Mouse (Mus musculus) liver, embryonic 16.5 days (tissue): ENCODE data around the gene Magi1. TPM values are rescaled to one million over a fixed set of nuclear protein-coding genes. Genes with fewer than 3 reads are reported as not detected.
A peak's percentile ranks its signal among the peaks of the same experiment; 100 is the strongest.

ENCODE experiments used
- ATAC-seq: fragments of 200-750 bp; cut with Nextera tagmentation; 2 replicates; pipeline ENCODE4 v1.8.0; 2017; ENCODE audit warnings: low read depth, mild to moderate bottlenecking, moderate number of reproducible peaks, moderate library complexity
- H3K27ac ChIP-seq: fragments of 300-500 bp; sonication (generic); 2 replicates; pipeline ENCODE4 v1.5.1; 2014; ENCODE audit warnings: mild to moderate bottlenecking, low read length
- H3K27me3 ChIP-seq: fragments of 300-500 bp; sonication (generic); 2 replicates; pipeline ENCODE4 v1.6.1; 2014; ENCODE audit warnings: low read depth, low read length, mixed read lengths; ENCODE audit not compliant: control insufficient read depth, insufficient read depth
- H3K36me3 ChIP-seq: fragments of 300-500 bp; sonication (generic); 2 replicates; pipeline ENCODE4 v1.6.1; 2014; ENCODE audit warnings: mild to moderate bottlenecking; ENCODE audit not compliant: control insufficient read depth, insufficient read depth
- H3K4me1 ChIP-seq: fragments of 300-500 bp; sonication (generic); 2 replicates; pipeline ENCODE4 v1.6.1; 2014; ENCODE audit warnings: low read depth, low read length, mixed read lengths; ENCODE audit not compliant: control insufficient read depth
- H3K4me2 ChIP-seq: fragments of 300-500 bp; sonication (generic); 2 replicates; pipeline ENCODE4 v1.6.1; 2014; ENCODE audit warnings: low read depth, low read length, mixed read lengths
- H3K4me3 ChIP-seq: fragments of 300-500 bp; sonication (generic); 2 replicates; pipeline ENCODE4 v1.5.1; 2014; ENCODE audit warnings: low read depth, mild to moderate bottlenecking, low read length
- H3K9ac ChIP-seq: fragments of 300-500 bp; sonication (generic); 2 replicates; pipeline ENCODE4 v1.6.1; 2014; ENCODE audit warnings: low read depth, low read length
- H3K9me3 ChIP-seq: fragments of 300-500 bp; sonication (generic); replicated peaks from 2 replicates; pipeline ENCODE4 v1.6.1; 2016; ENCODE audit warnings: low read length; ENCODE audit not compliant: control insufficient read depth
- WGBS: fragments of 180-500 bp; shearing (Covaris S2); extraction: QIAGEN DNeasy Blood & Tissue Kit; methylation state at CpG from one replicate; pipeline ENCODE4 v1.1.7; 2014; ENCODE audit not compliant: insufficient replicate concordance; 5-methylcytosine and 5-hydroxymethylcytosine counted together
- polyA plus RNA-seq: library from polyadenylated mRNA; unstranded; fragments of >200 nt; fragmentation: Nextera tagmentation; extraction: Ambion mirVana; gene quantifications from 2 replicates; pipeline ENCODE4 v1.2.1, GENCODE M21; 2015

Gene Magi1
- polyA plus RNA-seq, 1 experiment from 2014 or later = 1.3 TPM

DNA sequence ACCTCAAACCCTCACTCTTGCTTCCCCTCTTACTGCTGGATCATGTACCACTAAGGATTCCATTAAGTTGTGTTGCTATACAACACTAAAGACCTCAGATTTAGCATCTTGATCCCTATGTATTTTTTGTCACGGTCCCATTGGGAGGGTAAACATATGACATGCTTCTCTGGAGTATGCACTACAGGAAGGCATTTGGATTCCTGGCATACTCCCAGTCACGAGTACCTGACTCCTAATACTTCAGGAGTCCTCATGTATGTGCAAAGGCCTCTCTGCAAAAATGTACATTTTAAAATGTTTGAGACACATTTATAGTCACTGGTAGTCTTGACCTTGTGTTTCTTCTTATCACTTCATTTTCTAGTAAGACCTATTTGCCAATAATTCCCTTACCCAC is 2.8 kb upstream of the Magi1 start:
- ATAC-seq = no peak
- H3K4me2 ChIP-seq = no peak overlapping the region
- H3K9me3 ChIP-seq = no peaks in the 10 kb centered on the region
- H3K4me1 ChIP-seq = no peaks in the 10 kb centered on the region
- H3K27me3 ChIP-seq = peaks cover 36% of the 10 kb centered on the region
- no peak overlapping the region for H3K9ac ChIP-seq
- H3K27ac ChIP-seq = no peak overlapping the region
- WGBS = 53% methylated on average over 2 of the region's 2 CpGs
- no peaks in the 10 kb centered on the region for H3K36me3 ChIP-seq
- no peak overlapping the region for H3K4me3 ChIP-seq

DNA sequence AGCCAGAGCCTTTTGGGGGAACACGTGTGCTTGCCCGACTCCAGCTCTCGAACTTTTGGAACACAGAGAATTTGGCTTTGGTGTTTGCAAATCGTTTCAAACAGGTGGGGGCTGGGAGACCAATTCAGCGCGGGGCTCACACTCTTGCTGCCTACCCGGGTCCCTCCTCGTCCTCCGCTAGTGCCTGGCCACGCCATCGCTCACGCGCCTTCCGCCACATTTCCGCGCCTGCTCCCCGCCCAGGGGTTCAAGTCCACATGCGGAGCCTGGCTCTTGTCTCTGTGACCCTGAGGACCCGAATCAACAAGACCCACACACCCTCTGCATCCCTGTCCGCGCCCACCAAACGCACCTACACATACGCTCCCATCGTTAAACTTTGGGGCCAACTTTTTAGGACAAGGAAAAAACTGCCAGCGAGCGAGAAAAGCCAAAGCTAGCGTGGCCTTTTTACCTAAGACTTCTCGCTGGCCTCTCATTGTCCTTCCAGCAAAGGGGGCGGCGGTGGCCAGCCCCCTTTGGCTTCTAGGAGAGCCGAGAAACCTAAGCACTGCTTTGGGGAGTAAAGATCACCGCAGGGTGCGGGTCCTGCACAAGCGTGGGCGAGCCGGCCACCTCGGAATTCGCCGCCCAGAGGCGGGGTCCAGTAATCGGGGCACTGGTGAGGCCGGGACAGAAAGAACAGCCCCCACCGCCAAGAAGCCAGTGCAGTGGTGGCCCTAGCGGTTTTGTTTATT is 540 bp upstream of the Magi1 start:
- H3K4me1 ChIP-seq = no peaks in the 10 kb centered on the region
- H3K27ac ChIP-seq = peak overlapping the region; percentile 71
- H3K4me2 ChIP-seq = peak overlapping the region; percentile 73
- H3K36me3 ChIP-seq = no peaks in the 10 kb centered on the region
- peak overlapping the region; percentile 69 for H3K4me3 ChIP-seq
- H3K9me3 ChIP-seq = no peaks in the 10 kb centered on the region
- H3K9ac ChIP-seq = peak overlapping the region; percentile 43; the same call in 1 of the 2 replicates
- under 1% methylated on average over 44 of the region's 44 CpGs for WGBS
- peaks cover 42% of the 10 kb centered on the region for H3K27me3 ChIP-seq
- peak; percentile 56 for ATAC-seq

DNA sequence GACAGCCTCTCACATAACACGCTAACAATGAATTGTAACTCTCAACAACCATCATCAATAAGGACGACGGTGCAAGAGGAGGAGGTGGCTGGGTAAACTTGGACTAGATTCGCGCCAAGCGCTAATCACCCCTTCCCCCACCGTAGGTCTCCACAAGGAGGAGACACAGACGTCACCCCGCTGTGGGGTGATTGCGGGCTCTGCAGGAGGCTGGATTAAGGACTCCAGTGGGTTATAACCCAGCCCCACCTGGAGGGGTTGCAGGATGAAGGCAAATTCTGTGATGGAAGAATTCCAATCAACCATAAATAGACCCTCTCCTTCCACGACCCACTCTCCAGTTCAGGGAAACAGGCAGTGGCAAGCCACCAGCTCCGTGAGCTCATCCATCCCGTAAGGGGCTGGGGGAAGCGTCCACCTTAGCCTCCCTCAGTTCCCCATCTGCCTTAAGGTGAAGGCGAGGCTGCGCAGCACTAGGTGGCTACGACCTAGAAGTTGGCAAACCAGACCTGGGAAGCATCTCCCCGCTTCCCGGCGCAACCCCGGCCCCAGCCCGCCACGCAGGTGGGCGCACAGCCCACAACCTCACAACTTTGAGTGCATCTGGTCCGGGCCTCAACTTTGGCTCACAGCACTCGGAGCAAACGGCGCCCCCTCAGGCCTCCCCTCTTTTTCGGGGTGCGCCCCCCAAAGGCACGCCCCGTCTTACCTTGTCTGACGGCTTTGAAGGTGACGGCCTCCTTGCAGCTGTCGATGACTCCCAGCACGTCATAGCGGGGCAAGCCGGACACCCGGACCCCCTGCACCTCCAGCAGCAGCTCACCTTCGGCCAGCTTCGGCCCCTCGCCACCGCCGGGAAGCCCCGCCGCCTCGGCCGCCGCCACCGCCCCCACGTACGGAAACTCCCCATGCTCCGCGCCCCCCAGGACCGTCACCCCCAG is 1.1 kb downstream of the Magi1 start:
- H3K4me3 ChIP-seq = peak overlapping the region; percentile 69
- H3K4me2 ChIP-seq = peak overlapping the region; percentile 73
- peaks cover 42% of the 10 kb centered on the region for H3K27me3 ChIP-seq
- H3K9me3 ChIP-seq = no peaks in the 10 kb centered on the region
- H3K27ac ChIP-seq = peak overlapping the region; percentile 88
- WGBS = 1% methylated on average over 54 of the region's 55 CpGs
- peak overlapping the region; percentile 64 for H3K9ac ChIP-seq
- ATAC-seq = no peak
- H3K36me3 ChIP-seq = no peaks in the 10 kb centered on the region
- H3K4me1 ChIP-seq = no peaks in the 10 kb centered on the region

DNA sequence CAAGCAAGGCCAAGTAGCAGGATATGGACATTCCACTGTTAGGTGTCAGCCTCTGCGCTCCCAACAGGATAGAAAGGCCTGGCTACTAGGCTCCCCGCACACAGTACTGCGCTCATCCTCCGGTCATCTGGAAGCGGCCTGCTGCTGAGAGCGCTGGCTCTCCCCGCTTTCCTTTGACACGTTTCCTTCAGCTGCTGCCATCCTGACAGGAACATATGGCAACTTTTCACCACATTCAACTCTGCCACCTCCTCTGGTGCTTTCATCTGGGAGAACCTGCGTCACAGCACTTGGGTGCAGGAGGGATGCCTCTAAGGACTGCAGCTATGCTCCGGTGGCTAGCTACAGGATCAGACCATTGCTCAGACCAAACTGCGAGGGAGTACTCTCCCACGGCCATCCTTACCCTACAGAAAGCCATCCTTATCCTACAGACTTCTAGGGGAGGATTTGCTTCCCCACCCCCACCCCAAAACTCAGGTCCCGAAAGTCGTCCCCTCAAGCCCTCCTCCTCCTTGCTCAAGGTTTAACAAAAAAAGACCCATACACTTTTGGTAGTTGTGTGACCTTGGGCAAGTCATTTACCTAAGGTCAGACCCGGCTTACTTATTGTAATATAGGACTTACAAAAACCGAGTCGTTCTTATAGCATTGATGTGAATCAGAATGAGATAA is 2.0 kb downstream of the Magi1 start:
- H3K27ac ChIP-seq = no peak overlapping the region
- 10% methylated on average over 17 of the region's 17 CpGs for WGBS

DNA sequence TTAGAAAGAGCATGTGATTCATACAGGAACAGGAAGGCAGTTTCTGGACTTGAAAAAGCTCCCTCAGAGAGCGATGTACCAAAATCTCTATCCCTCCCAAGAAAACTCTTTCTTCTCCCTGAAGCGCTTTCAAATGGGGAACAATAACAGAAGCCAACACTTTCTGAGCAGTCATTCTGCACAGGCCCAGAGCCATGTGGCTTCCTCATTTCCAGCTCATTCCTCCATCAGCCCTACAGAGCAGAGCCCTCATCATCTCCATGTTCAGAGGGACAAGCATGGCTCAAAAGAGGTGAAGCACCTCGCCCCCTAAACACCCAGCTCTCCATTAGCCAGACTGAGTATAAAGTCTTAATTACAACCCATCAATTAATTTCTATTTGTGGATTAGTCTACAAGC is 9.8 kb downstream of the Magi1 start:
- 42% methylated on average over 3 of the region's 3 CpGs for WGBS
- no peaks in the 10 kb centered on the region for H3K27me3 ChIP-seq
- ATAC-seq = no peak
- no peak overlapping the region for H3K4me3 ChIP-seq
- no peaks in the 10 kb centered on the region for H3K4me1 ChIP-seq
- no peak overlapping the region for H3K27ac ChIP-seq
- H3K36me3 ChIP-seq = no peaks in the 10 kb centered on the region
- no peak overlapping the region for H3K4me2 ChIP-seq
- no peak overlapping the region for H3K9ac ChIP-seq
- H3K9me3 ChIP-seq = no peaks in the 10 kb centered on the region

More for the DNA sequence above, 2.0 kb downstream of the Magi1 start:
- no peak for ATAC-seq
- H3K9me3 ChIP-seq = no peaks in the 10 kb centered on the region
- peak overlapping the region; percentile 69 for H3K4me3 ChIP-seq
- peaks cover 42% of the 10 kb centered on the region for H3K27me3 ChIP-seq
- H3K36me3 ChIP-seq = no peaks in the 10 kb centered on the region
- peak overlapping the region; percentile 73 for H3K4me2 ChIP-seq
- no peak overlapping the region for H3K9ac ChIP-seq
- no peaks in the 10 kb centered on the region for H3K4me1 ChIP-seq

DNA sequence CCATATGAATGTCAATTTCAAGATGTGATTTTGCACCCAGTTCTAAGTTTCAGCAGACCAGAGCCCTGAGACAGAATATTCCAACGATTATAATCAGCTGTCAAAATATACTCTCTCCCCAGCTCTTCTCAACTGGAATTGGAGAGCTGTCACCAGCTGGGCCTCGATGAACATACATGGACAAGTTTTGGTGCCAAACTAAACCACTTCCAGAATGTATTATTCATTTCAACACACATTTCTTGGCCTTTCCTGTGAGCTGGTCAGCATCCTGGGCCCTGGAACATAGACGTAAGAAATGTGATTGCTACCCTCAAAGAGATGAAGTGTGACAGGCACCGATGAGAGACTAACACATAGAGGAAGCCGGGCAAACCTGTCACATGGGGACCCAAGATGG is 13.7 kb downstream of the Magi1 start:
- Histone ChIP-seq H3K4me1 (no peaks in the 10 kb centered on the region; the same call in none of the 2 replicates), H3K4me2 (no peak overlapping the region), H3K36me3 (no peaks in the 10 kb centered on the region), H3K9me3 (no peaks in the 10 kb centered on the region), H3K27ac (no peak overlapping the region), H3K4me3 (no peak overlapping the region), H3K27me3 (no peaks in the 10 kb centered on the region), H3K9ac (no peak overlapping the region)
- whole genome bisulfite sequencing = 60% methylated on average over 5 of the region's 5 CpGs
- no peak for ATAC-seq

DNA sequence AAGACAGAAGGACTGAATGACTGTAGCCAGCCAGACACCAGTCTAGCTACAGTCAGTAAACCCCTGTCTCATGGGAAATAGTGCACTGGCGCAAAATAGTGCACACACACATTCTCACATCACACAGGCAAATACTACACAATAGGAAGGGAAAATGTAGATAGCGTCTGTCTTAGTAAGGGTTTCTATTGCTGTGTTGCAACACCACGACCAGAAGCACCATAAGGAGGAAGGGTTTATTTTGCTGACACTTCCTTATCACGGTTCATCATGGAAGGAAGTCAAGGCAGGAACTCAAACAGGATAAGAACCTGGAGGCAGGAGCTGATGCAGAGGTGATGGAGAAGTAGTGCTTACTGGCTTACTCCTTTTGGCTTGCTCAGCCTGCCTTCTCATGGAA is 14.5 kb downstream of the Magi1 start:
- 22% methylated on average over 4 of the region's 4 CpGs for WGBS
- H3K4me2 ChIP-seq = no peak overlapping the region
- no peaks in the 10 kb centered on the region; the same call in none of the 2 replicates for H3K4me1 ChIP-seq
- H3K9ac ChIP-seq = no peak overlapping the region
- no peaks in the 10 kb centered on the region for H3K9me3 ChIP-seq
- peak; percentile 37; the same call in 1 of the 2 replicates for ATAC-seq
- H3K36me3 ChIP-seq = no peaks in the 10 kb centered on the region
- no peak overlapping the region for H3K4me3 ChIP-seq
- no peaks in the 10 kb centered on the region for H3K27me3 ChIP-seq
- H3K27ac ChIP-seq = no peak overlapping the region

DNA sequence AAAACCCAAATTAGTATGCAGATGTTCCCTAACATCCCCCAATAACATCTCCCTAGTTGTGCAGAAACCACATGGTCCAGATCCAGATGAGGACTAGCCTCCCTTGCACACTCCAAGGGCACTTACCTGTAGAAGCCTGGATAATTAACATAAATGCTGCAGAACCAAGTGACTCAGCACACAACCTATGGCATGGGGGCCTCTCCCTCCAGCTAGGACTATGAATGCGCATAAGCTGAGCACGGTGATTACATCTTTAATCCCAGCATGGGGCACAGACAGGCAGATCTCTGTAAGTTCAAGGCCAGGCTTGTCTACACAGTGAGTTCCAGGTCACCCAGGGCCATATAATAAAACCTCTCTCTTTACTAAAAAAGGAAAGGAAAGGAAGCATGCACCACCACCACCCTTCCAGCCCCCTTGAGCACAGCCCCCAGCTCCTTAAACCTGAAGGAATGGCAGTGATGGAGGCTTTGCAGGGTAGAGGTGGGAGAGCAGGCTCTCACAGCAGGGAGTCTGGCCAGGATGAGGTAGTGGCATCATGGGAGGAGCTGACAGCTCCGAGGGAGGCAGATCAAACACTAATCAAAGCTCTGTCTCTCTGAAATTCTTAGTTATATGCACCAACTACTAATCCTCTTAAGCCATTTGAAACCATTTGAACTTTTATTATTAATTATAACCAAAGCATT is 18.3 kb downstream of the Magi1 start:
- no peaks in the 10 kb centered on the region for H3K27me3 ChIP-seq
- H3K36me3 ChIP-seq = no peaks in the 10 kb centered on the region
- no peak overlapping the region for H3K9ac ChIP-seq
- no peak overlapping the region for H3K4me3 ChIP-seq
- no peak for ATAC-seq
- H3K27ac ChIP-seq = no peak overlapping the region
- 59% methylated on average over 3 of the region's 3 CpGs for WGBS
- H3K4me2 ChIP-seq = no peak overlapping the region
- no peaks in the 10 kb centered on the region for H3K9me3 ChIP-seq
- no peaks in the 10 kb centered on the region; the same call in none of the 2 replicates for H3K4me1 ChIP-seq
